Mouse (Mus musculus) MN1 (cell line): ENCODE measurements at regions not wholly inside any gene's neighbourhood (a gene's known extent, or its start where the extent isn't known, plus 50 kb on each side); places are given as distances from the start of the nearest gene placed in this dataset.

Source experiments
- DNase-seq: peaks from one replicate; pipeline ENCODE4 v3.0.0-alpha.2; 2016; ENCODE audit warnings: low spot score

GRCm38 (mm10) chr10:21831002-21831696, 50.8 kb upstream of the Sgk1 start:
- DNase-seq: no peak
